12 mouse cellular contexts compared by ENCODE assay signal in the genomic region with DNA sequence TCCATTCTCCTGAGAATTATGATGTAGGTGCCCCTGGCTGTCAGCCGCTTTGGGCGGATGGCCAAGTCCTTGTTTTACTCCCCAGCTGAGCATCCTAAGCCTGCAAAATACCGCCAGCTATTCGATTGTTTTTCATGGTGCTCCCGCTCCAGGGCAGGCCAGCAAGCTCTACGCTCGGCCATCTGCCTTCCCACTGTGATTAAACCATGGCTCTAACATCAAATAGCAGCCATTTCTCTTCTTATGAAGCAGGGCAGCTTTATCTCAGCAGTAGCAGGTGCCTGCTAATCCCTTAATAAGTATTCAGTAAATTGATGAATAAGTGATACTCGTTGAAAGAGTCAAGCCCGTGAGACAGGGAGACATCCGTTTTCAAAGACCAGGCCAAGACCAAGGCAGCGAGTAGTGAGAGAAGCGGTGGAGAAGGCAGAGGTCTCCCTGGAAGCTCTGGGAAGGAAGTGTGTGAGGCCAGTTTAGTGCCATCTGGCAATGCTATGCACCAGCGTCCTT. TPM values are rescaled to one million over a fixed set of nuclear protein-coding genes. Genes with fewer than 3 reads are reported as not detected.
DNase-seq lines count a peak whose midpoint lies in the region; ATAC-seq and TF ChIP-seq lines count a peak whose summit lies in the region.
"Had no signal": no experiment of that assay in that cellular context is flagged by ENCODE, and none has a peak within 500 bp of the region (broad histone marks: within the 10 kb centered on the region; RNA-seq: fewer than 3 reads in every experiment).

No protein-coding gene starts in this region.

- peak overlapping the region; percentile 69 for H3K27ac ChIP-seq in forebrain, postnatal 0 days (ENCODE audit: low read depth, low read length)
- peak overlapping the region; percentile 64 for H3K27ac ChIP-seq in midbrain, embryonic 11.5 days (ENCODE audit: low read depth, low read length)
- no peak overlapping the region for H3K27ac ChIP-seq in intestine, embryonic 16.5 days (ENCODE audit: low read length)
- H3K27ac ChIP-seq: liver, embryonic 13.5 days had no signal

- H3K27me3 ChIP-seq in forebrain, postnatal 0 days (ENCODE audit: insufficient read depth, low read length), result no peaks in the 10 kb centered on the region
- no peaks in the 10 kb centered on the region for H3K27me3 ChIP-seq in midbrain, embryonic 11.5 days (ENCODE audit: control insufficient read depth, insufficient read depth, low read length)
- H3K27me3 ChIP-seq in intestine, embryonic 16.5 days (replicated peaks; ENCODE audit: control insufficient read depth, insufficient read depth, low read length), result no peaks in the 10 kb centered on the region
- H3K27me3 ChIP-seq: liver, embryonic 13.5 days had no signal

- H3K4me3 ChIP-seq in forebrain, postnatal 0 days (ENCODE audit: low read depth, low read length), result no peak overlapping the region
- no peak overlapping the region for H3K4me3 ChIP-seq in midbrain, embryonic 11.5 days (ENCODE audit: low read depth, low read length)
- no peak overlapping the region for H3K4me3 ChIP-seq in intestine, embryonic 16.5 days (ENCODE audit: low read length)
- H3K4me3 ChIP-seq: liver, embryonic 13.5 days had no signal

- H3K9ac ChIP-seq in forebrain, postnatal 0 days, result no peak overlapping the region
- H3K9ac ChIP-seq in midbrain, embryonic 11.5 days (ENCODE audit: low read length), result no peak overlapping the region
- no peak overlapping the region for H3K9ac ChIP-seq in intestine, embryonic 16.5 days (ENCODE audit: low read depth, low read length)
- H3K9ac ChIP-seq: liver, embryonic 13.5 days had no signal

- H3K4me1 ChIP-seq in forebrain, postnatal 0 days (ENCODE audit: insufficient read depth), result peaks cover 3% of the 10 kb centered on the region
- peaks cover 4% of the 10 kb centered on the region for H3K4me1 ChIP-seq in midbrain, embryonic 11.5 days (ENCODE audit: control insufficient read depth, insufficient read depth, low read length)
- peaks cover 2% of the 10 kb centered on the region; the same call in 1 of the 2 replicates for H3K4me1 ChIP-seq in intestine, embryonic 16.5 days (ENCODE audit: control insufficient read depth, insufficient read depth, low read length)
- H3K4me1 ChIP-seq: liver, embryonic 13.5 days had no signal

- intact Hi-C loops in heart, postnatal 10 days (cut with DNase I), result no loop called here

- DNase-seq in MN1 (ENCODE audit: low spot score), result peak; percentile 48
- peak; percentile 83 for DNase-seq in brain, adult 2 months (ENCODE audit: low read depth, low spot score)
- DNase-seq in forebrain, postnatal 0 days, result peak; percentile 54
- DNase-seq in midbrain, embryonic 11.5 days (ENCODE audit: low spot score, missing footprints), result no peak
- DNase-seq in heart, postnatal 10 days, result no peak
- no peak for DNase-seq in embryo, embryonic 11 days
- DNase-seq: adrenal gland, postnatal 14 days; gastrocnemius, postnatal 14 days; liver, embryonic 13.5 days; thymus, postnatal 36 days had no signal

- H3K36me3 ChIP-seq in forebrain, postnatal 0 days (ENCODE audit: insufficient read depth), result no peaks in the 10 kb centered on the region
- no peaks in the 10 kb centered on the region for H3K36me3 ChIP-seq in midbrain, embryonic 11.5 days (ENCODE audit: control insufficient read depth, insufficient read depth, low read length)
- no peaks in the 10 kb centered on the region for H3K36me3 ChIP-seq in intestine, embryonic 16.5 days (ENCODE audit: control insufficient read depth, insufficient read depth, low read length)
- H3K36me3 ChIP-seq: liver, embryonic 13.5 days had no signal

- no peaks in the 10 kb centered on the region for H3K9me3 ChIP-seq in forebrain, postnatal 0 days (ENCODE audit: low read length)
- no peaks in the 10 kb centered on the region for H3K9me3 ChIP-seq in midbrain, embryonic 11.5 days (ENCODE audit: control insufficient read depth, low read length)
- no peaks in the 10 kb centered on the region for H3K9me3 ChIP-seq in intestine, embryonic 16.5 days (ENCODE audit: control insufficient read depth, low read length)
- H3K9me3 ChIP-seq: liver, embryonic 13.5 days had no signal

- 12% methylated on average over 13 of the region's 13 CpGs for WGBS in forebrain, postnatal 0 days
- 42% methylated on average over 13 of the region's 13 CpGs for WGBS in midbrain, embryonic 11.5 days
- WGBS in intestine, embryonic 16.5 days, result 63% methylated on average over 13 of the region's 13 CpGs

- H3K4me2 ChIP-seq in forebrain, postnatal 0 days (ENCODE audit: low read depth), result no peak overlapping the region
- H3K4me2 ChIP-seq in midbrain, embryonic 11.5 days, result no peak overlapping the region
- no peak overlapping the region for H3K4me2 ChIP-seq in intestine, embryonic 16.5 days (ENCODE audit: low read depth, low read length)
- H3K4me2 ChIP-seq: liver, embryonic 13.5 days had no signal

- peak; percentile 81 for ATAC-seq in forebrain, postnatal 0 days
- ATAC-seq in midbrain, embryonic 11.5 days (ENCODE audit: low FRiP score), result peak; percentile 85
- no peak for ATAC-seq in intestine, embryonic 16.5 days

- TF ChIP-seq CTCF in forebrain, postnatal 0 days (IDR thresholded peaks at IDR 0.05; ENCODE audit: low read depth), result no peak

RNA-seq across cellular contexts. Expression of a gene that starts 14.5 kb away (rescaled TPM):
- total RNA-seq in forebrain, postnatal 0 days (2014; rRNA removed), result 1.5 and 2.6 TPM in 2 replicates
- polyA plus RNA-seq in forebrain, postnatal 0 days (2015; fragmentation: Nextera tagmentation; extraction: Ambion mirVana), result 1.9 and 2.4 TPM in 2 replicates
- polyA plus RNA-seq in midbrain, embryonic 11.5 days (2014; fragmentation: Nextera tagmentation; extraction: Ambion mirVana), result 1.7 and 2.6 TPM in 2 replicates
- under 1 TPM; 0.35 to 0.48 TPM for total RNA-seq in heart, postnatal 10 days (2021)
- polyA plus RNA-seq in intestine, embryonic 16.5 days (2015; fragmentation: Nextera tagmentation; extraction: Ambion mirVana), result not detected in 2 replicates
- total RNA-seq: adrenal gland, postnatal 14 days; ES-E14 had no signal

Comparison
In these comparisons a context has a peak if more than half of its experiments do, and no peak if none do; other contexts are left out.
1. DNase-seq: peak in MN1 (single experiment), brain, adult 2 months (single experiment) and forebrain, postnatal 0 days (single experiment); none in midbrain, embryonic 11.5 days (single experiment), heart, postnatal 10 days (0 of 2) and embryo, embryonic 11 days (single experiment).